Mouse (Mus musculus): ENCODE measurements around the gene Thsd4.

- TF ChIP-seq POLR2A (IDR thresholded peaks at IDR 0.05; ENCODE audit: insufficient read depth, low read length) (no peak), EP300 (IDR thresholded peaks at IDR 0.05; ENCODE audit: insufficient read depth, low read depth, low read length) (no peak)
Measured at GRCm38 (mm10) chr9:59949981-59950380, 571.9 kb downstream of the Thsd4 start.
